Mouse (Mus musculus): ENCODE measurements around the gene Gtf2h1. TPM values are rescaled to one million over a fixed set of nuclear protein-coding genes. Genes with fewer than 3 reads are reported as not detected.
A peak's percentile ranks its signal among the peaks of the same experiment; 100 is the strongest.

The Gtf2h1 gene
- total and polyA plus RNA-seq, 2 experiments: 6.7 to 33.2 TPM

GRCm38 (mm10) chr7:46762601-46763000 is 33.3 kb upstream of the Gtf2h1 start:
- Histone ChIP-seq H3K79me2 (ENCODE audit: control insufficient read depth, insufficient read depth, low read length) (no peaks in the 10 kb centered on the region), H3K4me3 (ENCODE audit: insufficient read depth, low read depth, low read length) (no peak overlapping the region), H3K27ac (replicated peaks; ENCODE audit: insufficient read depth, low read depth, low read length) (no peak overlapping the region), H3K4me1 (ENCODE audit: control insufficient read depth, insufficient read depth, low read length) (no peaks in the 10 kb centered on the region), H3K9ac (ENCODE audit: low read depth, low read length) (no peak overlapping the region), H3K27me3 (ENCODE audit: control insufficient read depth, insufficient read depth, low read length) (no peaks in the 10 kb centered on the region), H3K36me3 (ENCODE audit: control insufficient read depth, insufficient read depth, low read length) (peaks cover 14% of the 10 kb centered on the region)
- no peak for TF ChIP-seq CTCF (IDR thresholded peaks at IDR 0.05; ENCODE audit: low read depth, low read length)
- TF ChIP-seq POLR2A (IDR thresholded peaks at IDR 0.05; ENCODE audit: extremely low read depth, insufficient read depth, low read length): no peak
- no peak for DNase-seq (ENCODE audit: extremely low read depth, low read depth, low spot score)
- 94% methylated on average over 5 of the region's 5 CpGs for WGBS

DNA sequence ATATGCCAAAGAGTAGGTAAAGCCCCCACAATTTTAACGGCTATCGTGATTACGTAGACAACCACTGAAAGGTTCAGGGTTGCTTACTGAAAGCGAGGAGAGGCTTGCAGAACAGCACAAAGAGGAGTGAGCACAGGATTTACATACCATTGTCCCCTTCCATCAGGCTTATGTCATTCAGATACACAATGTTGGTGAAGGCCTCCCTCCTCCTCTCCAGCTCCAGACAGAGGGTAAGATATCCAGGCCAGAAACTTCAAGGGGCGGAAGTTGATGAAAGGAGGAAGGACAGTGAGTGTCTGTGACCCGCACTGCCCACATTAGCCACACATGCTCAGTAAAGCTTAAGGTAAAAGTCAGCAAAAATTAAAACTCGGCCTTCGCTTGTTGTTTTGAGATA is 31.2 kb upstream of the Gtf2h1 start:
- Histone ChIP-seq H3K27me3 (ENCODE audit: control insufficient read depth, insufficient read depth, low read length) (no peaks in the 10 kb centered on the region), H3K4me1 (ENCODE audit: control insufficient read depth, insufficient read depth, low read length) (no peaks in the 10 kb centered on the region), H3K79me2 (ENCODE audit: control insufficient read depth, insufficient read depth, low read length) (no peaks in the 10 kb centered on the region), H3K4me3 (ENCODE audit: insufficient read depth, low read depth, low read length) (no peak overlapping the region), H3K9ac (ENCODE audit: low read depth, low read length) (no peak overlapping the region), H3K36me3 (ENCODE audit: control insufficient read depth, insufficient read depth, low read length) (peaks cover 23% of the 10 kb centered on the region), H3K27ac (replicated peaks; ENCODE audit: insufficient read depth, low read depth, low read length) (no peak overlapping the region)
- TF ChIP-seq CTCF (IDR thresholded peaks at IDR 0.05; ENCODE audit: low read depth, low read length) (no peak), POLR2A (IDR thresholded peaks at IDR 0.05; ENCODE audit: extremely low read depth, insufficient read depth, low read length) (no peak)
- no peak for DNase-seq (ENCODE audit: extremely low read depth, low read depth, low spot score)
- WGBS: 95% methylated on average over 8 of the region's 8 CpGs

DNA sequence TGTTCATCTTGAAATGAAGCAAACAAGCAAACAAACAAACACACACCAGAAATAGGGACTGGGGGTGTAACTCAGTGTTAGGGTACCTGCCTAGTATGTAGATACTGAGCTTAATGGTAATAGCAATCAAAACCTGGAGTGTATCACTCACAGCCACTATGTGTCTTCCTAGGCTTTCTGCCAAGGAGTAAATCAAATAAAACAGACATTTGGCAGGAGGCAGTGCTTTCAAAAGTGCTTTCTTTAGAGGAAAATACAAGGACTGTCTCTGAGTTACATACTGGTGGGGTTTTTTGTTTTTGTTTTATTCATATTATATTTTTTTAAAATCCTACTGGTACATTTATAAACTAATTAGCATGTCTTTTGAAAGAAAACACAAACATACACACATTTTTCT is 28.5 kb upstream of the Gtf2h1 start:
- DNase-seq (ENCODE audit: extremely low read depth, low read depth, low spot score): peak; percentile 73
- H3K9ac ChIP-seq (ENCODE audit: low read depth, low read length): no peak overlapping the region
- no peaks in the 10 kb centered on the region for H3K79me2 ChIP-seq (ENCODE audit: control insufficient read depth, insufficient read depth, low read length)
- no peaks in the 10 kb centered on the region for H3K4me1 ChIP-seq (ENCODE audit: control insufficient read depth, insufficient read depth, low read length)
- no peaks in the 10 kb centered on the region for H3K27me3 ChIP-seq (ENCODE audit: control insufficient read depth, insufficient read depth, low read length)
- H3K27ac ChIP-seq (replicated peaks; ENCODE audit: insufficient read depth, low read depth, low read length): no peak overlapping the region
- H3K36me3 ChIP-seq (ENCODE audit: control insufficient read depth, insufficient read depth, low read length): peaks cover 32% of the 10 kb centered on the region
- H3K4me3 ChIP-seq (ENCODE audit: insufficient read depth, low read depth, low read length): no peak overlapping the region
- TF ChIP-seq CTCF (IDR thresholded peaks at IDR 0.05; ENCODE audit: low read depth, low read length) (no peak), POLR2A (IDR thresholded peaks at IDR 0.05; ENCODE audit: extremely low read depth, insufficient read depth, low read length) (no peak)

DNA sequence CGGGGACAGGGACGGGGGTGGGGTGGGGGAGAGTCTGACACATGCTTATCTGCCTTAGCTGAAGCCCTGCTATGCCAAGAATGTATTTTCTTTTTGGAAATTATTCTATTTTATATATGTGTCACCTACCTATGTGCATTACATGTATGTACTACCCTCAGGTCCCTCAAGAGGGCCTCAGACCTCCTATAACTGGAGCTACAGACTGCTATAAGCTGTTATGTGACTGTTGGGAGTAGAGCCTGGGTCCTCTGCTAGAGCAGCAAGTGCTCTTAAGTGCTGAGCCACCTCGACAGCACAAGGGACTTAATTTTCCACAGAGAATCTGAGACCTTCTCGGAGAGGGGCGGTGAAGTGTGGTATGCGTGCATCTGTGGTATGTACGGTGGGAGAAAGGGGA is 27.5 kb upstream of the Gtf2h1 start:
- Histone ChIP-seq H3K4me3 (ENCODE audit: insufficient read depth, low read depth, low read length) (no peak overlapping the region), H3K27me3 (ENCODE audit: control insufficient read depth, insufficient read depth, low read length) (no peaks in the 10 kb centered on the region), H3K27ac (replicated peaks; ENCODE audit: insufficient read depth, low read depth, low read length) (no peak overlapping the region), H3K4me1 (ENCODE audit: control insufficient read depth, insufficient read depth, low read length) (no peaks in the 10 kb centered on the region), H3K36me3 (ENCODE audit: control insufficient read depth, insufficient read depth, low read length) (peaks cover 38% of the 10 kb centered on the region), H3K79me2 (ENCODE audit: control insufficient read depth, insufficient read depth, low read length) (no peaks in the 10 kb centered on the region), H3K9ac (ENCODE audit: low read depth, low read length) (no peak overlapping the region)
- TF ChIP-seq POLR2A (IDR thresholded peaks at IDR 0.05; ENCODE audit: extremely low read depth, insufficient read depth, low read length) (no peak), CTCF (IDR thresholded peaks at IDR 0.05; ENCODE audit: low read depth, low read length) (no peak)
- WGBS: 96% methylated on average over 7 of the region's 7 CpGs
- no peak for DNase-seq (ENCODE audit: extremely low read depth, low read depth, low spot score)

- Histone ChIP-seq H3K4me1 (ENCODE audit: control insufficient read depth, insufficient read depth, low read length) (no peaks in the 10 kb centered on the region), H3K9ac (ENCODE audit: low read depth, low read length) (no peak overlapping the region), H3K27me3 (ENCODE audit: control insufficient read depth, insufficient read depth, low read length) (no peaks in the 10 kb centered on the region), H3K36me3 (ENCODE audit: control insufficient read depth, insufficient read depth, low read length) (peaks cover 47% of the 10 kb centered on the region), H3K79me2 (ENCODE audit: control insufficient read depth, insufficient read depth, low read length) (no peaks in the 10 kb centered on the region), H3K27ac (replicated peaks; ENCODE audit: insufficient read depth, low read depth, low read length) (no peak overlapping the region), H3K4me3 (ENCODE audit: insufficient read depth, low read depth, low read length) (no peak overlapping the region)
- DNase-seq (ENCODE audit: extremely low read depth, low read depth, low spot score): peak; percentile 54
- TF ChIP-seq POLR2A (IDR thresholded peaks at IDR 0.05; ENCODE audit: extremely low read depth, insufficient read depth, low read length) (no peak), CTCF (IDR thresholded peaks at IDR 0.05; ENCODE audit: low read depth, low read length) (peak; percentile 95)
- WGBS: 40% methylated on average over 4 of the region's 4 CpGs
Measured at GRCm38 (mm10) chr7:46770706-46771105, 25.2 kb upstream of the Gtf2h1 start.

DNA sequence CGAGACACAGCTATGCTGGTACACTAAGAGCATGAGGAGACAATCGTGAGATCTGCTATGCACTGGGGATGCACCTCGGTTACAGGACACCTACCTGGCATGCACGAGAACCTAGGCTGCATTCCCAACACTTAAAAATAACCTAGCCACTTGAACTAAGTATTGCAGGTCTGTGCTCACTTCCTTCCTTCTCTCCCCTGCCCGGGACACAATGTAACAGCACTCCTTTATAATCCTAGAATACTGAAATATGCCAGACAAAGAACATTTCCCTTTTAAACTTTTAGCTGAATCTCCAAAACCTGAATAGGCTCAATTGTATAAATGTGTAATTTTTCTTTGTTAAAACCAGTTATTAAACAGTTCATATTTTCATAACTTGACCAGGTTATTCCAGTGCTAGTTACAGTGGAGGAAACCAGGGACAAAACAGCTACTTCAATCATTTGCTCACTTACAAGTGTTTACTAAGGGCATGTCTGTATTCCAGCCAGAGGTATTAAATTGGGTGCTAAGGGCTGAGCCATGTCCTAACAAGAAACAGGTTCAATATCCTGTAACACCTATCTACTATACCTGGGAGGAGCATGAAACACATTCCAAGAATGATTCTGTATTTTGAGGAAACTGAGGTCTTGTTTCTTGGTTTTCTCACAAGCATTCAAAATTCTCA is 6.6 kb upstream of the Gtf2h1 start:
- WGBS: 90% methylated on average over 5 of the region's 5 CpGs
- H3K27ac ChIP-seq (replicated peaks; ENCODE audit: insufficient read depth, low read depth, low read length): no peak overlapping the region

More for the DNA sequence above, 6.6 kb upstream of the Gtf2h1 start:
- H3K4me3 ChIP-seq (ENCODE audit: insufficient read depth, low read depth, low read length): no peak overlapping the region
- H3K79me2 ChIP-seq (ENCODE audit: control insufficient read depth, insufficient read depth, low read length): no peaks in the 10 kb centered on the region; the same call in 1 of the 2 replicates
- peaks cover 37% of the 10 kb centered on the region for H3K36me3 ChIP-seq (ENCODE audit: control insufficient read depth, insufficient read depth, low read length)
- H3K9ac ChIP-seq (ENCODE audit: low read depth, low read length): no peak overlapping the region
- no peak for DNase-seq (ENCODE audit: extremely low read depth, low read depth, low spot score)
- no peaks in the 10 kb centered on the region for H3K4me1 ChIP-seq (ENCODE audit: control insufficient read depth, insufficient read depth, low read length)
- H3K27me3 ChIP-seq (ENCODE audit: control insufficient read depth, insufficient read depth, low read length): no peaks in the 10 kb centered on the region
- TF ChIP-seq POLR2A (IDR thresholded peaks at IDR 0.05; ENCODE audit: extremely low read depth, insufficient read depth, low read length) (no peak), CTCF (IDR thresholded peaks at IDR 0.05; ENCODE audit: low read depth, low read length) (no peak)

Measured in liver, adult 2 months (tissue).